Mouse (Mus musculus) megakaryocyte, adult 5-6 weeks (primary cell): ENCODE measurements around the gene Dcun1d3. TPM values are rescaled to one million over a fixed set of nuclear protein-coding genes. Genes with fewer than 3 reads are reported as not detected.

Source experiments
- ATAC-seq: 2 replicates; pipeline ENCODE4 v1.8.0; 2016; ENCODE audit warnings: mild to moderate bottlenecking, inconsistent platforms; ENCODE audit not compliant: poor library complexity, severe bottlenecking
- total RNA-seq, 2 experiments: library from RNA; stranded (forward) in 1 of 2; stranded (reverse) in 1 of 2; fragments of 153-499, 151-499 nt in 1 of 2; fragments of 221-1000, 200-1000 nt in 1 of 2; gene quantifications; 2 replicates each; pipeline versions ENCODE4 v1.2.3 to v1.2.4; 2015 to 2017

Dcun1d3 gene
- total RNA-seq, 2 experiments from 2014 or later = 8.7 to 9.5 TPM

- ATAC-seq = no peak
Observed at GRCm38 (mm10) chr7:119808723-119809122, 87.4 kb downstream of the Dcun1d3 start.

DNA sequence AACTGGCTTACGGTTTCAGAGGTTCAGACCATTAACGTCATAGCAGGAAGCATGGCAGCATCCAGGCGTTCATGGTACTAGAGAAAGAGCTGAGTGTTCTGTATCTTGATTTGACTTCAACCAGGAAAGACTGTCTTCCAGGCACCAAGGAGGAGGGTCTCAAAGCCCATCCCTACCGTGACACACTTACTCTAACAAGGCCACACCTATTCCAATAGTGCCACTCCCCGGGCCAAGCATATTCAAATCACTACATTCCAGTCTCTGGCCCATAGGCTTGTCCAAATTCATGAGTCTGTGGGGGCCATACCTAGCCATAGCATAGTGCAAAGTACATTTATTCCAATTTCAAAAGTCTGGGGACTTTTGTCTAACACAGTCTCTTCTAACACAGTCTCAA lies 88.7 kb downstream of the Dcun1d3 start:
- ATAC-seq = no peak

Other genes with a start within 250 kb of the Dcun1d3 start
- gene Acsm4, start 206.3 kb downstream of the Dcun1d3 start, total RNA-seq (2015) = not detected in 2 replicates
- gene Acsm4, start 206.3 kb downstream of the Dcun1d3 start, total RNA-seq (2017) = not detected in 2 replicates
- gene Thumpd1, start 175.5 kb downstream of the Dcun1d3 start, total RNA-seq (2015) = 12.7 and 15.1 TPM in 2 replicates
- gene Thumpd1, start 175.5 kb downstream of the Dcun1d3 start, total RNA-seq (2017) = 36.2 and 38.1 TPM in 2 replicates
- not detected in 2 replicates for gene Acsm3, start 135.4 kb downstream of the Dcun1d3 start, total RNA-seq (2015)
- 0.20 TPM in 1 of 2 replicates, not detected in the other for gene Acsm3, start 135.4 kb downstream of the Dcun1d3 start, total RNA-seq (2017)
- gene Rexo5, start 102.3 kb downstream of the Dcun1d3 start, total RNA-seq (2015) = 23.1 and 31.6 TPM in 2 replicates
- gene Rexo5, start 102.3 kb downstream of the Dcun1d3 start, total RNA-seq (2017) = 24.5 and 38.9 TPM in 2 replicates
- gene Eri2, start 102.2 kb downstream of the Dcun1d3 start, total RNA-seq (2015) = 17.0 and 18.0 TPM in 2 replicates
- gene Eri2, start 102.2 kb downstream of the Dcun1d3 start, total RNA-seq (2017) = 7.6 and 10.2 TPM in 2 replicates
- 7.9 and 11.0 TPM in 2 replicates for gene Lyrm1, start 437 bp downstream of the Dcun1d3 start, total RNA-seq (2015)
- 10.9 and 11.0 TPM in 2 replicates for gene Lyrm1, start 437 bp downstream of the Dcun1d3 start, total RNA-seq (2017)
- gene Dnah3, start 199.0 kb upstream of the Dcun1d3 start, total RNA-seq (2015) = not detected in 2 replicates
- gene Dnah3, start 199.0 kb upstream of the Dcun1d3 start, total RNA-seq (2017) = not detected in 2 replicates
- gene Tmem159, start 206.1 kb upstream of the Dcun1d3 start, total RNA-seq (2015) = 10.4 and 12.8 TPM in 2 replicates
- 7.9 and 11.1 TPM in 2 replicates for gene Tmem159, start 206.1 kb upstream of the Dcun1d3 start, total RNA-seq (2017)
- not detected in 2 replicates for gene Zp2, start 249.0 kb upstream of the Dcun1d3 start, total RNA-seq (2015)
- not detected in 2 replicates for gene Zp2, start 249.0 kb upstream of the Dcun1d3 start, total RNA-seq (2017)